7 mouse cellular contexts compared by ENCODE assay signal in the genomic region with DNA sequence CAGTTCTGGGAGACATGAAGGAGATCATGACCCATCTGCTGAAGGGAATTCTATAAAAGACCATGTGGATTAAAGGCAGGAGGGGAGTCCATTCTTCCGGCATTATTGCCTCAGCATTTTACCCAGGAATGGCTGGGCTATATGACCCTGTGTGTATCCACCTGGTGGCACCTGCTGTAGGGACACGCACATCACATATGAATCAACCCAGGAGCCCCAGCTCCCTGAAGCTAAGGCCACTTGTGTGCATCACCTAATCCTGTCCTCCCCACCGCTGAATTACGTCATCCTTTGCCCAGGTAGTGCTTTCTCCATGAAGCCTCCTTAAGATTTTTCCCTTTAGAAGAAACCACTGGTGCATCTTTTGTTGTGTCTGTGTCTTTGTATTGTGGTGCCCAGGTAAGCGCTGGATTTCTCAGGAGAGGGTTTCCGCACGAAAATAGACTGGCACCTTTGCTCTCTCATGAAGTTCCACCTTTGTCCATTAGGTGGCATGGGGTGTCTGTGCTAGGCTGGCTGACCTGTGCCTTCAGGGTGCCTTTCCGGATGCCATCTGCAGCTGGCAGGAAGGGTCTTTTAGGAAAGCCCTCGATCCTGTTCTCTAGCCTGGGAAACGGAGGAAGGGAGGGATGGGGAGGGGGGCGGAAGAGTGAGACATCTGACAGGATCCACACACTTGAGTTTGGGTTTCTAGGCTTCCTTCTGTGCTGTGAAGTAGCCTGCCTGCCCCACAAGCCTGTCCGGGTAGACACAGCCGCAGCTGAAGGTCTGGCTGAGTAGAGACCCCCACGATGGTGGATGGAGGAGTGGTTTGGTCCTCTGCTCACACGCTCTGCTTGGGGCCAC. TPM values are rescaled to one million over a fixed set of nuclear protein-coding genes. Genes with fewer than 3 reads are reported as not detected.
DNase-seq lines count a peak whose midpoint lies in the region; ATAC-seq and TF ChIP-seq lines count a peak whose summit lies in the region.

No protein-coding gene starts in this region.

- TF ChIP-seq POLR2A in embryonic fibroblast, embryonic 13.5 days (IDR thresholded peaks at IDR 0.05; ENCODE audit: low read depth, low read length) = no peak

- no peaks in the 10 kb centered on the region for H3K36me3 ChIP-seq in G1E (replicated peaks)

- no peak overlapping the region for H3K4me3 ChIP-seq in G1E (ENCODE audit: low read depth, low read length)
- H3K4me3 ChIP-seq in brown adipose tissue, adult 24 weeks (ENCODE audit: insufficient read depth, low read depth, low read length) = peak overlapping the region; percentile 20
- H3K4me3 ChIP-seq in embryonic fibroblast, embryonic 13.5 days (ENCODE audit: insufficient read depth, low read length) = no peak overlapping the region
- H3K4me3 ChIP-seq in layer of hippocampus, adult 2 months = no peak overlapping the region

- H3K9me3 ChIP-seq in G1E (replicated peaks) = no peaks in the 10 kb centered on the region

- peaks cover 74% of the 10 kb centered on the region for H3K27me3 ChIP-seq in G1E (ENCODE audit: insufficient read depth, low read length)

- H3K27ac ChIP-seq in brown adipose tissue, adult 24 weeks (replicated peaks; ENCODE audit: low read depth, low read length) = peak overlapping the region; percentile 81
- H3K27ac ChIP-seq in embryonic fibroblast, embryonic 13.5 days (ENCODE audit: insufficient read depth, low read length) = no peak overlapping the region
- H3K27ac ChIP-seq in layer of hippocampus, adult 2 months = no peak overlapping the region

- TF ChIP-seq CTCF in G1E (IDR thresholded peaks at IDR 0.05; ENCODE audit: low read depth, low read length) = peak; percentile 49; the same call in 1 of the 2 replicates
- TF ChIP-seq CTCF in embryonic fibroblast, embryonic 13.5 days (IDR thresholded peaks at IDR 0.05; ENCODE audit: borderline replicate concordance, insufficient read depth, low read length) = peak; percentile 89
- TF ChIP-seq CTCF in layer of hippocampus, adult 2 months (conservative IDR thresholded peaks at IDR 0.05) = peak; percentile 88

- ATAC-seq in G1E (ENCODE audit: extremely low read depth, insufficient number of reproducible peaks, low FRiP score, poor library complexity, severe bottlenecking) = no peak

- intact Hi-C loops in heart, postnatal 36 days (cut with DNase I) = loop anchor here (1.0 to 10.0 kb wide), 3 partner anchors 19 to 869 kb away; partner anchors contain the start of genes Dph3 and Oxnad1

- peak; percentile 64 for DNase-seq in G1E (ENCODE audit: low spot score)
- DNase-seq in heart, postnatal 36 days = peak; percentile 70 to 73
- DNase-seq in layer of hippocampus, adult 2 months (ENCODE audit: low spot score in 2 of 2) = peak; percentile 45 to 75
- DNase-seq in lung, postnatal 25 days (ENCODE audit: low spot score) = peak; percentile 85
- DNase-seq in right cerebral cortex, adult 2 months (ENCODE audit: low spot score in 2 of 2) = peak; percentile 56 to 70

- peaks cover 8% of the 10 kb centered on the region for H3K4me1 ChIP-seq in G1E (ENCODE audit: insufficient read depth, low read depth, low read length)
- H3K4me1 ChIP-seq in brown adipose tissue, adult 24 weeks (ENCODE audit: control insufficient read depth, insufficient read depth, insufficient read length, low read length) = peaks cover 5% of the 10 kb centered on the region
- no peaks in the 10 kb centered on the region for H3K4me1 ChIP-seq in embryonic fibroblast, embryonic 13.5 days (ENCODE audit: control insufficient read depth, insufficient read depth, low read length)

RNA-seq across cellular contexts. Expression of gene Nisch, which starts 1.4 kb away (rescaled TPM):
- total RNA-seq in G1E (2014; fragmentation: Nextera tagmentation) (287 and 312 TPM in 2 replicates), G1E (2017) (83.8 and 87.1 TPM in 2 replicates)
- polyA plus RNA-seq in G1E (2012) = 173 and 201 TPM in 2 replicates
- polyA plus RNA-seq in brown adipose tissue, adult 24 weeks (2012; ENCODE audit: insufficient read depth, insufficient read length, missing spikeins) = 83.6 and 84.5 TPM in 2 replicates
- polyA plus RNA-seq in embryonic fibroblast, embryonic 13.5 days (2011; ENCODE audit: insufficient read length, low read depth, missing spikeins) = 457 and 524 TPM in 2 replicates
- 100 to 1,000 TPM; 128 to 143 TPM for total RNA-seq in heart, postnatal 36 days (2021)
- 100 to 1,000 TPM; 472 to 491 TPM for total RNA-seq in layer of hippocampus, adult 2 months (2021)

RNA-seq across cellular contexts. Expression of gene Sema3g, which starts 2.3 kb away (rescaled TPM):
- total RNA-seq in G1E (2014; fragmentation: Nextera tagmentation) (not detected in 2 replicates), G1E (2017) (0.11 TPM in 1 of 2 replicates, not detected in the other)
- not detected in 2 replicates for polyA plus RNA-seq in G1E (2012)
- 5.4 and 10.5 TPM in 2 replicates for polyA plus RNA-seq in brown adipose tissue, adult 24 weeks (2012; ENCODE audit: insufficient read depth, insufficient read length, missing spikeins)
- 0.25 and 0.90 TPM in 2 replicates for polyA plus RNA-seq in embryonic fibroblast, embryonic 13.5 days (2011; ENCODE audit: insufficient read length, low read depth, missing spikeins)
- total RNA-seq in heart, postnatal 36 days (2021) = 10 to 100 TPM; 14.2 to 18.3 TPM
- total RNA-seq in layer of hippocampus, adult 2 months (2021) = 1 to 10 TPM; 5.0 to 6.1 TPM

RNA-seq across cellular contexts. Expression of gene Tnnc1, which starts 7.3 kb away (rescaled TPM):
- 3.3 TPM in 1 of 2 replicates, not detected in the other for total RNA-seq in G1E (2014; fragmentation: Nextera tagmentation)
- total RNA-seq in G1E (2017) = 1.1 TPM in 1 of 2 replicates, not detected in the other
- polyA plus RNA-seq in G1E (2012) = 0.08 TPM in 1 of 2 replicates, not detected in the other
- polyA plus RNA-seq in brown adipose tissue, adult 24 weeks (2012; ENCODE audit: insufficient read depth, insufficient read length, missing spikeins) = 17.2 and 24.4 TPM in 2 replicates
- 2.4 and 3.0 TPM in 2 replicates for polyA plus RNA-seq in embryonic fibroblast, embryonic 13.5 days (2011; ENCODE audit: insufficient read length, low read depth, missing spikeins)
- 1,000 to 10,000 TPM; 4,706 to 5,436 TPM for total RNA-seq in heart, postnatal 36 days (2021)
- total RNA-seq in layer of hippocampus, adult 2 months (2021) = 1 to 10 TPM; 2.4 to 2.9 TPM

RNA-seq across cellular contexts. Expression of gene Phf7, which starts 35.7 kb away (rescaled TPM):
- 11.7 and 13.2 TPM in 2 replicates for total RNA-seq in G1E (2014; fragmentation: Nextera tagmentation)
- 5.8 and 6.5 TPM in 2 replicates for total RNA-seq in G1E (2017)
- polyA plus RNA-seq in G1E (2012) = 1.7 and 1.9 TPM in 2 replicates
- 7.3 and 9.9 TPM in 2 replicates for polyA plus RNA-seq in brown adipose tissue, adult 24 weeks (2012; ENCODE audit: insufficient read depth, insufficient read length, missing spikeins)
- 5.9 and 6.5 TPM in 2 replicates for polyA plus RNA-seq in embryonic fibroblast, embryonic 13.5 days (2011; ENCODE audit: insufficient read length, low read depth, missing spikeins)
- total RNA-seq in heart, postnatal 36 days (2021) = 1 to 10 TPM; 3.8 to 4.3 TPM
- total RNA-seq in layer of hippocampus, adult 2 months (2021) = 1 to 10 TPM; 5.3 to 6.0 TPM

RNA-seq across cellular contexts. Expression of gene Bap1, which starts 35.9 kb away (rescaled TPM):
- total RNA-seq in G1E (2014; fragmentation: Nextera tagmentation) = 26.4 and 47.0 TPM in 2 replicates
- total RNA-seq in G1E (2017) = 42.5 and 45.9 TPM in 2 replicates
- 65.7 and 66.3 TPM in 2 replicates for polyA plus RNA-seq in G1E (2012)
- polyA plus RNA-seq in brown adipose tissue, adult 24 weeks (2012; ENCODE audit: insufficient read depth, insufficient read length, missing spikeins) = 17.8 and 22.0 TPM in 2 replicates
- 26.3 and 37.4 TPM in 2 replicates for polyA plus RNA-seq in embryonic fibroblast, embryonic 13.5 days (2011; ENCODE audit: insufficient read length, low read depth, missing spikeins)
- total RNA-seq in heart, postnatal 36 days (2021) = 10 to 100 TPM; 44.8 to 45.2 TPM
- total RNA-seq in layer of hippocampus, adult 2 months (2021) = 100 to 1,000 TPM; 130 to 144 TPM

Comparison
In these comparisons a context has a peak if more than half of its experiments do, and no peak if none do; other contexts are left out.
1. RNA of gene Sema3g, which starts 2.3 kb away (total RNA-seq): 14.2 to 18.3 TPM in heart, postnatal 36 days and 5.0 to 6.1 TPM in layer of hippocampus, adult 2 months; 0.11 TPM in G1E; every median in the first group is over 4 times any median in the second.
2. RNA of gene Tnnc1, which starts 7.3 kb away (total RNA-seq): 4,706 to 5,436 TPM in heart, postnatal 36 days; 1.1 to 3.3 TPM in G1E and 2.4 to 2.9 TPM in layer of hippocampus, adult 2 months; every median in the first group is over 1,000 times any median in the second.
3. Peak in every context shown above with its lines, with median percentiles within 50 percentile points of each other: DNase-seq and CTCF ChIP-seq.